Mouse (Mus musculus) frontal cortex, postnatal 10 days (tissue): ENCODE measurements at regions not wholly inside any gene's neighbourhood (a gene's known extent, or its start where the extent isn't known, plus 50 kb on each side); places are given as distances from the start of the nearest gene placed in this dataset.

Source experiments
- DNase-seq, 2 experiments: peaks; one replicate each; pipeline ENCODE4 v3.0.0; 2022; ENCODE audit warnings: low spot score in 2 of 2, mixed read lengths in 1 of 2

- no peak for DNase-seq
These were observed 1183.0 kb downstream of the 4930447A16Rik start for GRCm38 (mm10) chr15:38608207-38608870.

GRCm38 (mm10) chr15:38609522-38609921, 1184.2 kb downstream of the 4930447A16Rik start:
- no peak for DNase-seq
